Mouse (Mus musculus): ENCODE data around the gene Zkscan5.

- TF ChIP-seq CTCF (IDR thresholded peaks at IDR 0.05; ENCODE audit: low read depth, low read length) = no peak
- TF ChIP-seq POLR2A (IDR thresholded peaks at IDR 0.05; ENCODE audit: extremely low read depth, insufficient read depth, low read length) = no peak
Measured at GRCm38 (mm10) chr5:145205041-145205440, 679 bp downstream of the Zkscan5 start.
